Mouse (Mus musculus) frontal cortex, postnatal 14 days (tissue): Measurements from ENCODE around the gene P2rx5.

Experiments used
- DNase-seq, 2 experiments: peaks; one replicate each; pipeline ENCODE4 v3.0.0; 2022; ENCODE audit warnings: low spot score in 2 of 2

Gene P2rx5

GRCm38 (mm10) chr11:73175612-73176011 lies 15.4 kb downstream of the P2rx5 start:
- no peak for DNase-seq

- no peak for DNase-seq
Observed at GRCm38 (mm10) chr11:73176186-73176585, 16.0 kb downstream of the P2rx5 start.

GRCm38 (mm10) chr11:73176608-73177508 lies 16.6 kb downstream of the P2rx5 start, which contains the start of the genes Emc6 and Tax1bp3:
Gene Emc6 (minus strand): TSS chr11:73177037.
Gene Tax1bp3 (plus strand): TSS chr11:73177083.
- DNase-seq: peak; percentile 89

- DNase-seq: no peak
Observed at GRCm38 (mm10) chr11:73177509-73177875, 17.3 kb downstream of the P2rx5 start.

- DNase-seq: no peak
Observed at GRCm38 (mm10) chr11:73177895-73178294, 17.7 kb downstream of the P2rx5 start.

- DNase-seq: no peak
Observed at GRCm38 (mm10) chr11:73185872-73186615, 25.8 kb downstream of the P2rx5 start.

- no peak for DNase-seq
Observed at GRCm38 (mm10) chr11:73187231-73187630, 27.0 kb downstream of the P2rx5 start.

- no peak for DNase-seq
Observed at GRCm38 (mm10) chr11:73193047-73193446, 32.8 kb downstream of the P2rx5 start.

GRCm38 (mm10) chr11:73194444-73194843 lies 34.2 kb downstream of the P2rx5 start:
- DNase-seq: no peak

GRCm38 (mm10) chr11:73198190-73198589 lies 38.0 kb downstream of the P2rx5 start:
- DNase-seq: no peak

- DNase-seq: peak; percentile 81 to 85
Observed at GRCm38 (mm10) chr11:73198603-73199229, 38.5 kb downstream of the P2rx5 start, which contains the start of gene Ctns. Gene Ctns (minus strand): TSS chr11:73199042.

GRCm38 (mm10) chr11:73199230-73199712 lies 39.0 kb downstream of the P2rx5 start, which contains the start of gene Shpk:
Gene Shpk (plus strand): TSS chr11:73199460.
- DNase-seq: peak; percentile 94 to 95

GRCm38 (mm10) chr11:73199879-73200278 lies 39.7 kb downstream of the P2rx5 start:
- DNase-seq: no peak

- DNase-seq: no peak
Observed at GRCm38 (mm10) chr11:73201021-73201420, 40.8 kb downstream of the P2rx5 start.

GRCm38 (mm10) chr11:73201597-73201996 lies 41.4 kb downstream of the P2rx5 start:
- DNase-seq: no peak

GRCm38 (mm10) chr11:73203895-73204294 lies 43.7 kb downstream of the P2rx5 start:
- DNase-seq: no peak

- DNase-seq: no peak
Observed at GRCm38 (mm10) chr11:73205194-73205593, 45.0 kb downstream of the P2rx5 start.

- DNase-seq: no peak
Observed at GRCm38 (mm10) chr11:73207621-73208020, 47.4 kb downstream of the P2rx5 start.

- no peak for DNase-seq
Observed at GRCm38 (mm10) chr11:73213956-73214355, 53.7 kb downstream of the P2rx5 start.

- no peak for DNase-seq
Observed at GRCm38 (mm10) chr11:73219671-73220070, 59.5 kb downstream of the P2rx5 start.

- no peak for DNase-seq
Observed at GRCm38 (mm10) chr11:73220651-73221050, 60.4 kb downstream of the P2rx5 start.
